Mouse (Mus musculus) intestine, embryonic 16.5 days (tissue): ENCODE measurements around the gene Slc39a1. TPM values are rescaled to one million over a fixed set of nuclear protein-coding genes. Genes with fewer than 3 reads are reported as not detected.

ENCODE experiments used
- ATAC-seq: fragments of 200-750 bp; cut with Nextera tagmentation; 2 replicates; pipeline ENCODE4 v1.8.0; 2017; ENCODE audit warnings: moderate TSS enrichment, moderate library complexity
- H3K27ac ChIP-seq: fragments of 300-500 bp; sonication (generic); 2 replicates; pipeline ENCODE4 v1.5.1; 2014; ENCODE audit warnings: mild to moderate bottlenecking, low read length
- H3K27me3 ChIP-seq: fragments of 300-500 bp; sonication (generic); replicated peaks from 2 replicates; pipeline ENCODE4 v1.6.1; 2014; ENCODE audit warnings: low read length, control low read depth, mixed read lengths; ENCODE audit not compliant: control insufficient read depth, insufficient read depth
- H3K36me3 ChIP-seq: fragments of 300-500 bp; sonication (generic); 2 replicates; pipeline ENCODE4 v1.6.1; 2014; ENCODE audit warnings: low read length, control low read depth; ENCODE audit not compliant: control insufficient read depth, insufficient read depth
- H3K4me1 ChIP-seq: fragments of 300-500 bp; sonication (generic); 2 replicates; pipeline ENCODE4 v1.6.1; 2014; ENCODE audit warnings: low read length, control low read depth, mixed read lengths; ENCODE audit not compliant: control insufficient read depth, insufficient read depth
- H3K4me2 ChIP-seq: fragments of 300-500 bp; sonication (generic); 2 replicates; pipeline ENCODE4 v1.6.1; 2014; ENCODE audit warnings: low read depth, low read length, control low read depth
- H3K4me3 ChIP-seq: fragments of 300-500 bp; sonication (generic); 2 replicates; pipeline ENCODE4 v1.5.1; 2014; ENCODE audit warnings: mild to moderate bottlenecking, low read length
- H3K9ac ChIP-seq: fragments of 300-500 bp; sonication (generic); 2 replicates; pipeline ENCODE4 v1.6.1; 2014; ENCODE audit warnings: low read depth, low read length
- H3K9me3 ChIP-seq: fragments of 300-500 bp; sonication (generic); 2 replicates; pipeline ENCODE4 v1.6.1; 2016; ENCODE audit warnings: low read length, control low read depth; ENCODE audit not compliant: control insufficient read depth
- WGBS: fragments of 180-500 bp; shearing (Covaris S2); extraction: QIAGEN DNeasy Blood & Tissue Kit; methylation state at CpG from one replicate; pipeline ENCODE4 v1.1.7; 2014; 5-methylcytosine and 5-hydroxymethylcytosine counted together
- polyA plus RNA-seq: library from polyadenylated mRNA; unstranded; fragments of >200 nt; fragmentation: Nextera tagmentation; extraction: Ambion mirVana; gene quantifications from 2 replicates; pipeline ENCODE4 v1.2.1, GENCODE M21; 2015

The Slc39a1 gene
- polyA plus RNA-seq, 1 experiment from 2014 or later = 94.5 TPM

DNA sequence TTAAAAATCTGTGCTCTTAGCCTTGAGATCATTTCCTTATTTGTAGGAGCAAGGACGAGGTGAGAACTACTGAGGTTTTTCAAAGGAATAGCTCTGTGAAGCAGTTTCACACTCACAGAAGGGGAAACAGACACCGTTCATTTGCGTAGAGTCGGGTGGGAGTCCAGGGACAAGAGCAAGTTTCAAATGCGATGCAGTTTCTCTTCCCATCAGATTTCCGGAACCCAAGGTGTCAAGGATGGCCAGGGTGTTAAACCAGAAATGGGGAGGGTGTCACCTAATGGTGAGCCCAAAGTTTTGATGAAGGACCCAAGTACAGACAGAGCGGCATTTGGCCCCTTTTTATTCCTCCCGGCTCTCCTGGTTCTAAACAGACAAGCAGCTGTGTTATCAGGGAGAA is 16.9 kb upstream of the Slc39a1 start:
- 12% methylated on average over 8 of the region's 8 CpGs for WGBS

GRCm38 (mm10) chr3:90231507-90232333 is 16.3 kb upstream of the Slc39a1 start, which contains the start of gene Jtb:
Gene Jtb, plus strand, starts transcription at chr3:90231597.
- peak within 1 kb of the TSS; percentile 94 for H3K9ac ChIP-seq
- ATAC-seq = peak; percentile 99
- no peaks in the 10 kb centered on the region for H3K9me3 ChIP-seq
- peak within 1 kb of the TSS; percentile 69 for H3K4me2 ChIP-seq
- no peaks in the 10 kb centered on the region for H3K27me3 ChIP-seq
- H3K4me3 ChIP-seq = peak within 1 kb of the TSS; percentile 86
- H3K27ac ChIP-seq = peak within 1 kb of the TSS; percentile 95
- under 1% methylated on average over 60 of the region's 61 CpGs for WGBS
- H3K36me3 ChIP-seq = peaks cover 7% of the 10 kb centered on the region
- peaks cover 3% of the 10 kb centered on the region; the same call in 1 of the 2 replicates for H3K4me1 ChIP-seq

More for the DNA sequence above, 16.9 kb upstream of the Slc39a1 start:
- peak overlapping the region; percentile 95 for H3K27ac ChIP-seq
- peak overlapping the region; percentile 86 for H3K4me3 ChIP-seq
- peaks cover 3% of the 10 kb centered on the region; the same call in 1 of the 2 replicates for H3K4me1 ChIP-seq
- no peaks in the 10 kb centered on the region for H3K9me3 ChIP-seq
- H3K4me2 ChIP-seq = peak overlapping the region; percentile 69
- no peaks in the 10 kb centered on the region for H3K27me3 ChIP-seq
- peaks cover 7% of the 10 kb centered on the region for H3K36me3 ChIP-seq
- H3K9ac ChIP-seq = peak overlapping the region; percentile 94
- no peak for ATAC-seq

- Histone ChIP-seq H3K27me3 (no peaks in the 10 kb centered on the region), H3K36me3 (no peaks in the 10 kb centered on the region; the same call in 1 of the 2 replicates), H3K4me1 (peaks cover 4% of the 10 kb centered on the region), H3K9me3 (no peaks in the 10 kb centered on the region), H3K4me2 (no peak overlapping the region), H3K4me3 (no peak overlapping the region), H3K9ac (no peak overlapping the region), H3K27ac (no peak overlapping the region)
- ATAC-seq = peak; percentile 41
- 95% methylated on average over 2 of the region's 2 CpGs for WGBS
Measured at GRCm38 (mm10) chr3:90241251-90241650, 6.7 kb upstream of the Slc39a1 start.

- peaks cover 4% of the 10 kb centered on the region for H3K4me1 ChIP-seq
- H3K9ac ChIP-seq = no peak overlapping the region
- no peaks in the 10 kb centered on the region for H3K27me3 ChIP-seq
- H3K27ac ChIP-seq = no peak overlapping the region
- 86% methylated on average over 10 of the region's 10 CpGs for WGBS
- no peaks in the 10 kb centered on the region; the same call in 1 of the 2 replicates for H3K36me3 ChIP-seq
- no peak overlapping the region for H3K4me3 ChIP-seq
- ATAC-seq = no peak
- H3K9me3 ChIP-seq = no peaks in the 10 kb centered on the region
- no peak overlapping the region for H3K4me2 ChIP-seq
Measured at GRCm38 (mm10) chr3:90241669-90242358, 6.2 kb upstream of the Slc39a1 start.

DNA sequence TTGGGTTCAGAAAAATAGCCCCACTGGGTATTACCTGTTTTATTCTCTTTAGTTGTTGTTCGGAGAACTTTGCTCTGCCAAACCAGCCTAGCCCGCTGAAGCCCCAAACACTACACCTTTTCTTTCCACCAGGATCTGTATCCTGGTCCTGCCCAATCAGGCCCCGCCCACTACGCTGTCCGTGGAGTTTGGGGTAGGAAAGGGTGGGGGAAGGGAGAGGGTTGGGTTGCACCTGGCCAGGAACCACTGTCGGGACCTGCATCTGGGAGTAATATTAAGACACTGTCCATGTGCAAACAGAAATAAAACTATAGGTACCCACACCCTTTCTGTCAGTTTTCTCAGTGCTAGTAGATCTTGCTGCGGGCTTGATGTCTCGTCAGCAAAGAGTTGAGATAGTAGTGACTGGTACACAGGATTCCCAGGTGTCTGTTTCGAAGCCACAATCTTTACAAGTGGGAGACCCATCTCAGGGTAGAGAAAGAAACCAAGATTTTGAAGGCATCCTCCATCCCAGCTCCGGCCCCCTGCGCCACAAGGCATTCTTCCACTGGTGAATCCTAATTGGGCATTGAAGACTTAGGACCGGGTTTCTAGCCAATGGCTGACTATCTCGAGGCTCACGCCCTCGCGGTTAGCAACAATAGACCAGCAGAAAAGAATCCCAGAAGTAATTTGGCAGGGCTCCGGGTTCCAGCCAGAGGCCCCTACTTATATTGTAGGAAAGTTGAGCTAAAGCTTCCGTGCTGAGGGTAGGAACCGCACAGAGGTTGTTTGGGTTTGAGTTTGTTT is 4.8 kb upstream of the Slc39a1 start, which contains the start of gene Creb3l4:
Gene Creb3l4, minus strand, starts transcription at position 529 of the 792 bp plus-strand sequence.
- H3K4me1 ChIP-seq = peaks cover 7% of the 10 kb centered on the region
- WGBS = 5% methylated on average over 19 of the region's 19 CpGs
- no peaks in the 10 kb centered on the region for H3K27me3 ChIP-seq
- peak within 1 kb of the TSS; percentile 37 for H3K9ac ChIP-seq
- peak; percentile 54 for ATAC-seq
- no peaks in the 10 kb centered on the region; the same call in 1 of the 2 replicates for H3K36me3 ChIP-seq
- H3K27ac ChIP-seq = peak within 1 kb of the TSS; percentile 26
- H3K9me3 ChIP-seq = no peaks in the 10 kb centered on the region
- H3K4me2 ChIP-seq = peak within 1 kb of the TSS; percentile 59
- peak within 1 kb of the TSS; percentile 39 for H3K4me3 ChIP-seq

GRCm38 (mm10) chr3:90245406-90245805 is 2.6 kb upstream of the Slc39a1 start:
- Histone ChIP-seq H3K9me3 (no peaks in the 10 kb centered on the region), H3K36me3 (no peaks in the 10 kb centered on the region), H3K4me1 (peaks cover 9% of the 10 kb centered on the region), H3K9ac (no peak overlapping the region), H3K27me3 (no peaks in the 10 kb centered on the region), H3K4me3 (no peak overlapping the region), H3K4me2 (no peak overlapping the region), H3K27ac (no peak overlapping the region)
- 67% methylated on average over 2 of the region's 2 CpGs for WGBS
- no peak for ATAC-seq

DNA sequence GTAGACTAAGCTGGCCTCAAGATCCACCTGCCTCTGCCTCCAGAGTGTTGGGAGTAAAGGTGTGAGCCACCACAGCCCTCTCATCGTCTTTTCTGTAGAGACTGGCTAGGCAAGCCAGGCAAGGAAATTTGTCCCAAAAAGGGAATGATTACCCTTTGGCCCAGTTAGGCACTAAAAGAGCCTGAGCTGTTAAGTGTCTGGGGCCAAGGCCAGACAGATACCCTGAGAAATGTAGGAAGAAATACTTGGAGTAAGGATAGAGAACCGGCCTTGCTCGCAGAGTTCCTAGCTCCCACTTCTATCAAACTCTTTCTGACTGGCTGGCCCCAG is 377 bp upstream of the Slc39a1 start:
- no peak; the same call in 1 of the 2 replicates for ATAC-seq
- Histone ChIP-seq H3K9ac (peak overlapping the region; percentile 89), H3K27me3 (no peaks in the 10 kb centered on the region)

GRCm38 (mm10) chr3:90248746-90249100 is 751 bp downstream of the Slc39a1 start:
- Histone ChIP-seq H3K9ac (peak overlapping the region; percentile 89), H3K36me3 (peaks cover 8% of the 10 kb centered on the region), H3K4me2 (peak overlapping the region; percentile 94), H3K27me3 (no peaks in the 10 kb centered on the region), H3K4me3 (peak overlapping the region; percentile 78), H3K9me3 (no peaks in the 10 kb centered on the region), H3K4me1 (peaks cover 5% of the 10 kb centered on the region; the same call in 1 of the 2 replicates), H3K27ac (peak overlapping the region; percentile 96)
- WGBS = 3% methylated on average over 10 of the region's 10 CpGs
- ATAC-seq = peak; percentile 21; the same call in 1 of the 2 replicates

More for the DNA sequence above, 377 bp upstream of the Slc39a1 start:
- H3K4me1 ChIP-seq = peaks cover 7% of the 10 kb centered on the region
- H3K27ac ChIP-seq = peak overlapping the region; percentile 96
- WGBS = 0% methylated on average over 3 of the region's 3 CpGs
- H3K4me2 ChIP-seq = peak overlapping the region; percentile 94
- H3K36me3 ChIP-seq = peaks cover 8% of the 10 kb centered on the region
- no peaks in the 10 kb centered on the region for H3K9me3 ChIP-seq
- peak overlapping the region; percentile 78 for H3K4me3 ChIP-seq

GRCm38 (mm10) chr3:90250791-90251190 is 2.8 kb downstream of the Slc39a1 start:
- H3K9me3 ChIP-seq = no peaks in the 10 kb centered on the region
- no peak overlapping the region for H3K9ac ChIP-seq

More at GRCm38 (mm10) chr3:90250791-90251190, 2.8 kb downstream of the Slc39a1 start:
- Histone ChIP-seq H3K36me3 (peaks cover 8% of the 10 kb centered on the region), H3K4me1 (peaks cover 11% of the 10 kb centered on the region), H3K27me3 (no peaks in the 10 kb centered on the region), H3K4me3 (no peak overlapping the region), H3K4me2 (no peak overlapping the region), H3K27ac (no peak overlapping the region)
- no peak for ATAC-seq
- 81% methylated on average over 6 of the region's 6 CpGs for WGBS
